Mouse (Mus musculus) forebrain, embryonic 13.5 days (tissue): ENCODE measurements at regions not wholly inside any gene's neighbourhood (a gene's known extent, or its start where the extent isn't known, plus 50 kb on each side); places are given as distances from the start of the nearest gene placed in this dataset.
A peak's percentile ranks its signal among the peaks of the same experiment; 100 is the strongest.

Experiments used
- ATAC-seq: fragments of 200-750 bp; cut with Nextera tagmentation; 2 replicates; pipeline ENCODE4 v1.8.0; 2017
- H3K27ac ChIP-seq: fragments of 300-500 bp; sonication (generic); 2 replicates; pipeline ENCODE4 v1.5.1; 2015; ENCODE audit warnings: inconsistent platforms, mild to moderate bottlenecking, moderate library complexity
- H3K27me3 ChIP-seq: fragments of 300-500 bp; sonication (generic); 2 replicates; pipeline ENCODE4 v1.6.1; 2015; ENCODE audit warnings: mild to moderate bottlenecking, inconsistent platforms
- H3K36me3 ChIP-seq: fragments of 300-500 bp; sonication (generic); 2 replicates; pipeline ENCODE4 v1.6.1; 2015; ENCODE audit warnings: mild to moderate bottlenecking, inconsistent platforms; ENCODE audit not compliant: poor library complexity, severe bottlenecking
- H3K4me1 ChIP-seq: fragments of 300-500 bp; sonication (generic); 2 replicates; pipeline ENCODE4 v1.6.1; 2015; ENCODE audit warnings: inconsistent platforms
- H3K4me2 ChIP-seq: fragments of 300-500 bp; sonication (generic); 2 replicates; pipeline ENCODE4 v1.6.1; 2015; ENCODE audit warnings: inconsistent platforms, mild to moderate bottlenecking, moderate library complexity
- H3K4me3 ChIP-seq: fragments of 300-500 bp; sonication (generic); 2 replicates; pipeline ENCODE4 v1.5.1; 2015; ENCODE audit warnings: mild to moderate bottlenecking, inconsistent platforms
- H3K9ac ChIP-seq: fragments of 300-500 bp; sonication (generic); 2 replicates; pipeline ENCODE4 v1.6.1; 2015; ENCODE audit warnings: mild to moderate bottlenecking, inconsistent platforms
- H3K9me3 ChIP-seq: fragments of 300-500 bp; sonication (generic); replicated peaks from 2 replicates; pipeline ENCODE4 v1.6.1; 2016; ENCODE audit warnings: inconsistent platforms
- WGBS: fragments of 180-500 bp; shearing (Covaris S2); methylation state at CpG from one replicate; pipeline ENCODE4 v1.1.7; 2015; 5-methylcytosine and 5-hydroxymethylcytosine counted together

DNA sequence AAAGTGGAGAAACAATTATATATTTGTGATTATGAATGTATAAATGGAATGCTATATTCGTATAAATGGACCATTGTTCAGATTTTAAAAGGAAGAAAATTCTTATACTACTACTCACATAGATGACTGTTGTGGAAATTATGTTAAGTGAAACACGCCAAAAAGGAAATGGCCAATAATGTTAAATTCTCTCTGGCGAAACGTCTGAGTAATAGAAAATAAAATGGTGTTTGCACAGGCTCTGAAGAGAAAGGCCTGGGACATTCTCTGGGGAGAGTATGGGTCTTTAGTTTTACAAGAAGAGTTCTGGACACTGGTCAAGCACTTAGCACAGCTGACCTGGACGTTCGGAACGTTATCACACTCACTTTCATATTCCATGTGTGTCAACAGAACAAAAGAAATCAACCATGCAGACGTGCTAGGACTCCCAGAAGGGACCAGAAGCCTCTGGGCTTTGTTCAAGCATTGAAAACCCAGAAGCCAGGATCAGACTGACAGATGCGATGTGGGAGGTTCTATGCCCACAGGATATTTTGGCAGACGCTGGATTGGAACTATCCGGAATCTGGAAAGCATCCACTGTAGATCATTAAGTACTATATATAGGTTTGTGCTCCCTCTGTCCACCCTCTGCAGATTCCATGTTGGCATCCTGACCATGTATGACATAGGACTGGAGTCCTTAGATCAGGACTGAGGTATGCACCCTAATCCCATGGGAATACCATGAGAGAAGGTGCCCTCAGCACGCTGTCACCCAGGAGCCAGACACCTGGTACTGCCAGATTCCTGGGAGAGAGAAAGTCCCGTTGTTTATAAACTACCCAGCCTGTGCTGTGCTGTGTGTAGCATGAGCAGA is 178.0 kb upstream of the Foxn2 start:
- H3K9ac ChIP-seq = no peak overlapping the region
- H3K9me3 ChIP-seq = peaks cover 5% of the 10 kb centered on the region; the same call in 1 of the 2 replicates
- H3K27ac ChIP-seq = no peak overlapping the region
- H3K4me2 ChIP-seq = no peak overlapping the region
- H3K27me3 ChIP-seq = no peaks in the 10 kb centered on the region
- H3K36me3 ChIP-seq = no peaks in the 10 kb centered on the region
- no peak overlapping the region for H3K4me3 ChIP-seq
- 73% methylated on average over 13 of the region's 13 CpGs for WGBS
- no peak for ATAC-seq
- peaks cover 4% of the 10 kb centered on the region; the same call in 1 of the 2 replicates for H3K4me1 ChIP-seq

DNA sequence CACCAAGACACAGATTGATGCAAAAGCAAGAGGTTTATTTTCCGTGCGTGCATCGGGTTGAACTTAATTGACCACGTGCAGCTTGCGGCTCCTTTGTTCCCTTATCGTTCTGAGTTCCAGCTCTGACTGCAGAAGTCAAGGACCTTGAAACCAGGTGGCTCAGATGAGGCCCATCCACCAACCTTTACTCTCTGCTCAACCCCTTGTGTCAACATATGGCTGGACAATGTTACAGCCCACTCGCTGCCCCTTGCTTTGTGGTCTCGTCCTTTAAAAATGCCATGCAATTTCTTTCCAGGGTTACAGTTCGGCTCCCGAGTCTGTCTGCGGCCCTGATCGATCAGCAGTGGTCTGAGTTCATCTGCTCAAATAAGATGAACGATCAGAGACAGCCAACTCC is 175.2 kb upstream of the Foxn2 start:
- ATAC-seq = no peak
- peaks cover 4% of the 10 kb centered on the region; the same call in 1 of the 2 replicates for H3K4me1 ChIP-seq
- WGBS = 85% methylated on average over 13 of the region's 13 CpGs

DNA sequence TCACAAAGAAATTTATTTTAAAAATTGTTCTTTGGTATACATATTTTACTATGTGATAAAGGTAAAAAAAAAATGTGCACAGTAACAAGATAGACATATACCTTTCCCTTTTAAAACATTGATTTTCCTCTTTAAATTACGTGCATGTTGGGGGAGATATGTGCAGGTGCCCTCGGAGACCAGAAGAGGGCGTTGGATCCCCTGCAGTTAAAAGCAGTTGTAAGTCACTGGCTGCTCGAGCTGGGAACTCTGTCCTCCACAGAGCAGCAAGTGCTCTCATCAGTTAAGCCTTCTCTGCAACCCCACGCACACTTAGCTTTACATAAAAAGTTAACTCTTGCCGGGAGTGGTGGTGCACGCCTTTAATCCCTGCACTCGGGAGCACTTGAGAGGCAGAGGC is 172.3 kb upstream of the Foxn2 start:
- no peaks in the 10 kb centered on the region for H3K4me1 ChIP-seq
- H3K27me3 ChIP-seq = no peaks in the 10 kb centered on the region
- H3K9ac ChIP-seq = no peak overlapping the region
- H3K9me3 ChIP-seq = peaks cover 5% of the 10 kb centered on the region; the same call in 1 of the 2 replicates
- 89% methylated on average over 8 of the region's 8 CpGs for WGBS
- no peak overlapping the region for H3K27ac ChIP-seq
- no peak overlapping the region for H3K4me2 ChIP-seq
- H3K4me3 ChIP-seq = no peak overlapping the region
- ATAC-seq = no peak
- H3K36me3 ChIP-seq = no peaks in the 10 kb centered on the region

More for the DNA sequence above, 175.2 kb upstream of the Foxn2 start:
- Histone ChIP-seq H3K27me3 (no peaks in the 10 kb centered on the region), H3K36me3 (no peaks in the 10 kb centered on the region), H3K9me3 (peaks cover 5% of the 10 kb centered on the region; the same call in 1 of the 2 replicates), H3K4me3 (no peak overlapping the region), H3K9ac (no peak overlapping the region), H3K27ac (no peak overlapping the region), H3K4me2 (no peak overlapping the region)

DNA sequence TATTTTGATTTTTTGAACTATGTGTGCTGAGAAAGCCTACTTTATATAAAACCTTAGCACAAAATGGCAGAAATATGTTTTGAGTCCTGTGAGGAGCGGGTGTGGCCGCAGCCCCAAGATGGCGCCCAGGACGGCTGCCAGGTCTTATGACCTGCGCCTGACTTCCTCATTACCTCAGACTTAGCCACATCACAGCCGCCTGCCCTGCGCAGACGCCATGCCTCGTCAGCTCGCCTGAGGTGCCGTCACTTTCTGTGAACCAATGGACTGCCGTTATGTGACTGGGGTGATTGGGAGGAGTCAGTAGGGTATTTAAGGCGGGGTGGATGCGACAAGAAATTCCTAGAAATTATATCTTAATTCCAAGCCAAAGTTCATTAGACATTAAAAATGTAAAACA is 171.7 kb upstream of the Foxn2 start:
- no peak for ATAC-seq
- 97% methylated on average over 14 of the region's 14 CpGs for WGBS

GRCm38 (mm10) chr17:88270896-88271295 is 169.6 kb upstream of the Foxn2 start:
- H3K4me3 ChIP-seq = no peak overlapping the region
- no peaks in the 10 kb centered on the region for H3K27me3 ChIP-seq
- no peak for ATAC-seq
- peaks cover 5% of the 10 kb centered on the region; the same call in 1 of the 2 replicates for H3K9me3 ChIP-seq
- no peak overlapping the region for H3K4me2 ChIP-seq
- H3K4me1 ChIP-seq = peaks cover 10% of the 10 kb centered on the region
- no peak overlapping the region for H3K27ac ChIP-seq
- 86% methylated on average over 5 of the region's 5 CpGs for WGBS
- H3K36me3 ChIP-seq = no peaks in the 10 kb centered on the region
- H3K9ac ChIP-seq = no peak overlapping the region

More for the DNA sequence above, 171.7 kb upstream of the Foxn2 start:
- H3K27me3 ChIP-seq = no peaks in the 10 kb centered on the region
- no peak overlapping the region for H3K27ac ChIP-seq
- H3K4me2 ChIP-seq = no peak overlapping the region
- peaks cover 5% of the 10 kb centered on the region; the same call in 1 of the 2 replicates for H3K9me3 ChIP-seq
- H3K9ac ChIP-seq = no peak overlapping the region
- H3K4me1 ChIP-seq = no peaks in the 10 kb centered on the region
- H3K36me3 ChIP-seq = no peaks in the 10 kb centered on the region
- H3K4me3 ChIP-seq = no peak overlapping the region

DNA sequence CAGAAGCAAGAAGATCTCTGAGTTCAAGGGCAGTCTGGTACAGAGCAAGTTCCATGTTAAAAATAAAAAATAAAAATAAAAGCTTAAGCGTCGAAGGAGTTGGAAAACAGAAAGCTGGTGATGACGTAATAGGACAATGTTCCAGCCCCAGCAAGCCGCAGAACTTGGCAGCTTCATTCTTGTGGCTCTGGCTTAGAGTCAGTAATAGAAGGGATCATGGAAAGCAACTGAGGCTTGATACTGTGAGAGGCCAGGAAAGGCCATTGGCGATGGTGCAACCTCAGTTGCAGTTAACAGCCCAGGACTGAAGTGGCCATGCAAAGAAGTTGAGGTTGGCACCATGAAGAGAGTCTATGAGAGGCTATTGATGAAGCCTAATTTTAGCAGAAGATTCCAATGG is 168.3 kb upstream of the Foxn2 start:
- H3K4me3 ChIP-seq = no peak overlapping the region
- peaks cover 10% of the 10 kb centered on the region for H3K4me1 ChIP-seq
- ATAC-seq = no peak
- H3K36me3 ChIP-seq = no peaks in the 10 kb centered on the region
- WGBS = 96% methylated on average over 5 of the region's 5 CpGs
- H3K9ac ChIP-seq = no peak overlapping the region
- H3K9me3 ChIP-seq = 0 out of 2 replicates have a peak, but pooled peaks cover under 1% of the 10 kb centered on the region
- H3K27me3 ChIP-seq = no peaks in the 10 kb centered on the region
- H3K27ac ChIP-seq = no peak overlapping the region
- no peak overlapping the region for H3K4me2 ChIP-seq

DNA sequence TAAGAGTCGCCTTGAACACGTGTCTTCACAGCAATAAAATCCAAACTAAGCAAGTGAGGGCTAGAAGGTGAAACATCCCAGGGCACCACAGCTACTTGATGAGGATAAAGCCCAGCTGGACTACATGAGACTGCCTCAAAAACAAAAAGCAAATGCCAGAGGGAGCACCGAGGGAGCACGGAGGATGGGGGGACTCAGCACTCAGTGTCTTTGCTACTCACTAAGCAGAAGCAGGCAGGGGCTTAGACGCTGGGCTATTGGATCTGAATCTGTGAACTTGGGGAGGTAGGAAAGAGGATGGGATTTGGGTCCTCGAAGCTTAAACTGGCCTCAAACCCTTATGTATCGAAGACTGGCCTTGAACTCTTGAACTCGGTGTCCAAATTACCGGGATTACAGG is 167.0 kb upstream of the Foxn2 start:
- no peaks in the 10 kb centered on the region for H3K36me3 ChIP-seq
- H3K4me2 ChIP-seq = no peak overlapping the region
- H3K9me3 ChIP-seq = peaks cover 3% of the 10 kb centered on the region; the same call in 1 of the 2 replicates
- H3K4me1 ChIP-seq = peaks cover 10% of the 10 kb centered on the region
- ATAC-seq = no peak
- no peak overlapping the region for H3K4me3 ChIP-seq
- H3K27me3 ChIP-seq = no peaks in the 10 kb centered on the region
- WGBS = 93% methylated on average over 9 of the region's 9 CpGs
- no peak overlapping the region for H3K9ac ChIP-seq
- H3K27ac ChIP-seq = no peak overlapping the region

GRCm38 (mm10) chr17:88274003-88274698 is 166.4 kb upstream of the Foxn2 start:
- no peak overlapping the region for H3K4me3 ChIP-seq
- H3K9ac ChIP-seq = no peak overlapping the region
- 0 out of 2 replicates have a peak, but pooled peaks have one; percentile 44 for ATAC-seq
- no peaks in the 10 kb centered on the region for H3K27me3 ChIP-seq
- H3K4me1 ChIP-seq = peaks cover 10% of the 10 kb centered on the region
- H3K27ac ChIP-seq = peak overlapping the region; percentile 55
- 58% methylated on average over 14 of the region's 14 CpGs for WGBS
- peaks cover 3% of the 10 kb centered on the region; the same call in 1 of the 2 replicates for H3K9me3 ChIP-seq
- no peaks in the 10 kb centered on the region for H3K36me3 ChIP-seq
- H3K4me2 ChIP-seq = peak overlapping the region; percentile 27

DNA sequence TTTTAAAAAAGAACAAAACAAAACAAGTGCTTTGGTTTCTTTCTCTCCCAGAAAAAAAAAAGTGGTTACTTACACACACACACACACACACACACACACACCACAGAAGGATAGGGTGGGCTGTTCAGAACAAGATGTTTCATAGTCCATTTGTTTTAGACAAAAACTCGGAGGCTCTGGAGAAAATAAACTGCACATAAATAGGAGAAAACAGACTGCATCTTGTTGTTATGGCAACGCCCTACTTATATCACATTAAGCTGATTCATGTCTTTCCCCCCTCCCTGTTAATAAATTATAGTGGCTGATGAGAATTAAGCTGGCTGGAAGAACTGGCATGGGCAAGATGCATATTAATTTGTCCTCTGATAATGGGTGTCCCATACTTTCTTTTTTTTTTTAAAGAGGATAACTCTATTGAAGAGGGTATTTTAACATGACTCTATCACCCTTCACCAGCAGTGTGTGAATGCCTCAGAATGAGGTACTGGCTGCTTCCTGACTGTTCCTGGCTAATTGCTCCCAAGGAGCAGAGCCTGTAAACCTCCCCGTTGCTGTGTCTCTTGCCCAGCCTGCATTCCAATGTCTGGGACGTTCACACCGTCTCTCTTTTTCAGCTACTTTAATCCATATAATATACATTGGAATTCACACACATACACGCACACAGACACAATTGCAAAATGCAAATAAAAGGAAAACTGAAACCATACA is 165.6 kb upstream of the Foxn2 start:
- peak; percentile 89 for ATAC-seq
- Histone ChIP-seq H3K9ac (no peak overlapping the region), H3K27ac (peak overlapping the region; percentile 55), H3K4me2 (peak overlapping the region; percentile 23), H3K4me1 (peaks cover 10% of the 10 kb centered on the region), H3K9me3 (peaks cover 3% of the 10 kb centered on the region; the same call in 1 of the 2 replicates), H3K27me3 (no peaks in the 10 kb centered on the region), H3K4me3 (no peak overlapping the region), H3K36me3 (no peaks in the 10 kb centered on the region)
- 17% methylated on average over 6 of the region's 6 CpGs for WGBS

DNA sequence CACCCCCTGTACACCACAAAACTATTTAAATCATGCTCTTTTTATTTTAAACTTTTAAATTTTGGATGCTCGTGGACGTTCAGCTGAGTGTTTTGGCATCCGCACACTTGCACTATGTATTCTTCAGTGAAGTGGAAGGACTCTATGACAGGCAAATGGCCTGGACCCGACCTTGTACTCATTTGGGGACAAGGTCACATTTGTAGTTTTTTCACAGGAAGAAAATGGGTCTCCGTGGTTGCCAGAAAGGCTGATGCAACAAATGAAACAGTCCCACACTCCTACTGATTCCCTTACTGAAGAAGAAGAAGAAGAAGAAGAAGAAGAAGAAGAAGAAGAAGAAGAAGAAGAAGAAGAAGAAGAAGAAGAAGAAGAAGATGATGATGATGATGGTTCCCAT is 160.9 kb upstream of the Foxn2 start:
- Histone ChIP-seq H3K9me3 (peaks cover 3% of the 10 kb centered on the region; the same call in 1 of the 2 replicates), H3K27ac (no peak overlapping the region), H3K27me3 (no peaks in the 10 kb centered on the region), H3K4me2 (no peak overlapping the region), H3K4me3 (no peak overlapping the region), H3K36me3 (no peaks in the 10 kb centered on the region), H3K9ac (no peak overlapping the region), H3K4me1 (peaks cover 8% of the 10 kb centered on the region)
- WGBS = 81% methylated on average over 5 of the region's 5 CpGs
- no peak for ATAC-seq

GRCm38 (mm10) chr17:88282711-88283110 is 157.8 kb upstream of the Foxn2 start:
- no peaks in the 10 kb centered on the region for H3K27me3 ChIP-seq
- peaks cover 4% of the 10 kb centered on the region for H3K9me3 ChIP-seq
- no peaks in the 10 kb centered on the region for H3K36me3 ChIP-seq
- H3K27ac ChIP-seq = no peak overlapping the region
- ATAC-seq = no peak
- H3K4me2 ChIP-seq = no peak overlapping the region
- 76% methylated on average over 1 of the region's 1 CpGs for WGBS
- H3K4me3 ChIP-seq = no peak overlapping the region
- H3K4me1 ChIP-seq = no peaks in the 10 kb centered on the region
- H3K9ac ChIP-seq = no peak overlapping the region

DNA sequence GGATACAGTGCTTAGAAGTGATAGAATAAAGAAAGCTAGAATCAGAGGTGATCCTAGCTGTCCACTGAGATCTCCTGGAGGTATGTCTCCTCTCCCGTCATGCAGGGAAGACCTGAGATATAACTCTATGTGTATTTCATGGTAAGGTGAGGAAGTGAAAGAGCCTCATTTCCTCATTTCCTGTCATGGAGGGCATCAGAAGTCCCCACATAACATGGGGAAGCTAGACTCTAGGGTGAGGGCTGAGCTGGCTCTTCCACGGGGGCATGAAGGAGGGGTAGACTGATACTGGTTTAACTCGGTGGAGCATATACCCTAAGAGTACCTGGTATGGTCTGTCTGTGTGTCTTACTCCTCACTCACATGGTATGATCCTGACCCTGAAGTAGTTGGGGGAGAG is 156.0 kb upstream of the Foxn2 start:
- H3K27me3 ChIP-seq = no peaks in the 10 kb centered on the region
- ATAC-seq = no peak
- 86% methylated on average over 3 of the region's 3 CpGs for WGBS

More for the DNA sequence above, 156.0 kb upstream of the Foxn2 start:
- Histone ChIP-seq H3K9me3 (peaks cover 13% of the 10 kb centered on the region), H3K4me1 (no peaks in the 10 kb centered on the region), H3K4me2 (no peak overlapping the region), H3K27ac (no peak overlapping the region), H3K4me3 (no peak overlapping the region), H3K36me3 (no peaks in the 10 kb centered on the region), H3K9ac (no peak overlapping the region)
